Mouse (Mus musculus): Measurements from ENCODE around the gene Mccc1.

Gene Mccc1

DNA sequence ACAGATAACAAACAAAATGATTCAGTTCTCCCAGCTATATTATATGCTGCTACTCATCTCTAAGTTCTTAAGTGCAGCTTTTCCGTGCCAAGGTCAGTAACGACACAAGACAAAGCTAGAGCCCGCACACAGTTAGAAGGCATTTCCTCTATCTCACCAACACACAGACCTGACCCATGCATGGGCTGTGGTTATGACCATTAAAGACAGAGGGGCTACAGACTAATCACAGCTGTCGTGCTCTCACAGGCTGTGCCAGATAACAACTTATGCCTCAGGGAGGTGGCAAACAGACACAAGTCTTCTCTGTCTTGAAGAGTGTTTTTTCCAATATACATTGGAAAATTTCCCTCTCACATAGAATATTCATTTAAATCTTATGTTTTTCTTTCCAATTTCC is 35.5 kb downstream of the Mccc1 start:
- peak; percentile 11 for DNase-seq (ENCODE audit: low read depth)

GRCm38 (mm10) chr3:35963921-35964320 is 36.6 kb downstream of the Mccc1 start:
- no peak for DNase-seq (ENCODE audit: low read depth)

DNA sequence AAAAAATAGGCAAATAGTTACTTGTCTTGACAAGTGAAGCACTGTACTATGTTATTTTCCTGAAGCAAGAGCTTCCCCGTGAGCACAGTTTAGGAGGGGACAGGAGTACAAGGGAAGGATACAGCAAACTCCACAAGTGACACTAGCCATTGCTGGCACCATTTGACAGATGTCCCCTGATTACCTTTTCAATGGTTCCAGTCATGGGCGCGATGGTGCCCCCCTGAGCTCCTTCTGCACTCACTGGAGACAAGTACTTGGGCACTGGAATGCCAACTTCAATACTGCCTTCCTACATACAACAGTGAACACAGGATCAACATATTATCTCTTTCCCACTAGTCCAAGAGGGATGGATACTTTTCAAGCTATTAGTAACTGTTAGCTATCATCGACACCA is 37.1 kb downstream of the Mccc1 start:
- no peak for DNase-seq (ENCODE audit: low read depth)

- DNase-seq (ENCODE audit: low read depth): peak; percentile 57
These were observed 37.5 kb downstream of the Mccc1 start for GRCm38 (mm10) chr3:35962967-35963366.

GRCm38 (mm10) chr3:35957230-35957629 is 43.2 kb downstream of the Mccc1 start:
- DNase-seq (ENCODE audit: low read depth): no peak

GRCm38 (mm10) chr3:35954901-35955575 is 45.4 kb downstream of the Mccc1 start:
- DNase-seq (ENCODE audit: low read depth): no peak

GRCm38 (mm10) chr3:35953816-35954215 is 46.7 kb downstream of the Mccc1 start:
- no peak for DNase-seq (ENCODE audit: low read depth)

- no peak for DNase-seq (ENCODE audit: low read depth)
These were observed 47.3 kb downstream of the Mccc1 start for GRCm38 (mm10) chr3:35953184-35953583.

GRCm38 (mm10) chr3:35948197-35948596 is 52.3 kb downstream of the Mccc1 start:
- no peak for DNase-seq (ENCODE audit: low read depth)

DNA sequence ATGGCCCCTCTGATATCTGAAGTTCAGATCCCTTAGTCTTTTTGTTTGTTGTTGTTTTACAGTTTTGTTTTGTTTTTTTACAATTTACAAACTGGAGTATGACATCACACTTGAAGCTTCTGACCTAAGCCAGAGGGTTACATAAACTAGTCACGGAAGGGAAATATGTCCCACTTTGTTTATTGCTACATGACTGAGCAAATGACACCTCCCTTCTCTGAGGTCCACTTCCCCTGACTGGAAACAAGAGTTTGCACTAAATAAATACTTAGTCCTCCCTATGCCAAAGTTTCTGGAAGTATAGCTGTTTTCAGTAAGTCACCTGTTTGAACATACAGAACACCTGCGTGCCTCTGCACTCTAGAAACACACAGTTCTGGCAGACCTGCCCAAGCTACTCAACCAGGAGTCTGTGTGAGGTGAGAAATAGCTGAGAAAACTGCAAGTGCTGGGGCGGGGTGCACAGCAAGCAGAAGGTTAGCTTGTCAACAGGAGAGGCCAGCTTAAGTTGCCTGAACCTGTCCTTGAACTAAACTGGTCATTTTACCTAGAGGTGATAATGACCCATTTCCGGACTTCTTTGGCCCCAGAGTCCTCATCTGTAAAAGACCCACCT is 59.9 kb downstream of the Mccc1 start:
- no peak for DNase-seq (ENCODE audit: low read depth)

DNA sequence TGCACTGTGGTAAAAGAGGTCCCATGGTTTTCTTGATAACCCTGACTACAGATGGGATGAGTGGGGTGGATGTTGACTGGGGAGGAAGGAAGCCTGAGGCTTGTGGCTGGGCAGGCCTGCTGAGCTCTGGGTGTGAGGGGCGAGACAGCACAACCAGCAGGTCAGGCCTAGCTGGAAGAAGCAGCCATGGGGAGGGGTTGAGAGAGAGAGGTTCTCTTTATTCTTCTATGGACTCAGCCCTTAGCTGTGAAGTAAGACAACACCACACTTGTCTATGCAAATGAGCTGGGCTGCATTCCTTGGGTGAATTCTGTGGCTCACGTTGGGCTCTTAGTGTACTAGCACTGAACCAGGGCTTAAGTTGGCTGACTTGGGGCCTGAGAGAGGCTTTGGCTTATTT is 60.4 kb downstream of the Mccc1 start:
- DNase-seq (ENCODE audit: low read depth): peak; percentile 74

DNA sequence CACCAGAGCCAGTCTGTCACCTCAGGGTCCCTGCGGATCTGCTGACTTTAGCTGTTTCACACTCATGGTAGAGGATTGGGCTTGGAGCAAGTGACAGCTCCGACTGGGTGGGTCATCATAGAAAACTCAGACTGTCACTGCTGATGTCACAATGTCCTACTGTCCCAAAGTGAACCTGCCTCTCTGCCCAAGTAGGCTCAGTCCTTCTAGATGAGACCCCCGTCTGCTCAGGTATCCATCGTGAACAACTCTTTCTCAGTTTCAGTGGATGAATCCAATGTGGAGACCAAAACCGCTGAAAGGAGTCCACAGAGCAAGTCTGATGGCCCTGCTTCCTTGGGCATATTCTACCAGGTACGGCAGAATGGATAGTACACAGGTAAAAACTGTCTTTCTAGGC is 63.1 kb downstream of the Mccc1 start, which contains the start of gene Dcun1d1:
Gene Dcun1d1 (minus strand): TSS at position 101 of the 400 bp plus-strand sequence.
- no peak for DNase-seq (ENCODE audit: low read depth)

DNA sequence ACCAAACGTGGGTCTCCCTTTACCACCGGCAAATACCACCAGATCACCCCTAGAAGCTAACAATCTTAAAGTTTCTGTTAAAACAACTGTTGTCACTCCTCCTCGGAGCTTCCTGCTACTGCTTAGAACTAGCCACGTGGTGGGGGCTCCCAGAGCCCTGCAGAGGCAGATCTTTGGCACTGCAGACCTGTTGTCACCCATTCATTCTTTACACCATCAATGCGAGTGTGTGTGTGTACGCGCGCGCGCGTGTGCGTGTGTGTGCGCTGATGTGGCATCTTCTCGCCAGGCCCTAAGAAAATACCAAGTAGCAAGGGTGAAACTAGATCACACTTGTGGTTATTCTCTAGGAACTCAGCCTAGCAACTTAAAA is 67.1 kb downstream of the Mccc1 start:
- peak; percentile 82 for DNase-seq (ENCODE audit: low read depth)

- DNase-seq (ENCODE audit: low read depth): peak; percentile 51
These were observed 67.6 kb downstream of the Mccc1 start for GRCm38 (mm10) chr3:35932735-35933404.

DNA sequence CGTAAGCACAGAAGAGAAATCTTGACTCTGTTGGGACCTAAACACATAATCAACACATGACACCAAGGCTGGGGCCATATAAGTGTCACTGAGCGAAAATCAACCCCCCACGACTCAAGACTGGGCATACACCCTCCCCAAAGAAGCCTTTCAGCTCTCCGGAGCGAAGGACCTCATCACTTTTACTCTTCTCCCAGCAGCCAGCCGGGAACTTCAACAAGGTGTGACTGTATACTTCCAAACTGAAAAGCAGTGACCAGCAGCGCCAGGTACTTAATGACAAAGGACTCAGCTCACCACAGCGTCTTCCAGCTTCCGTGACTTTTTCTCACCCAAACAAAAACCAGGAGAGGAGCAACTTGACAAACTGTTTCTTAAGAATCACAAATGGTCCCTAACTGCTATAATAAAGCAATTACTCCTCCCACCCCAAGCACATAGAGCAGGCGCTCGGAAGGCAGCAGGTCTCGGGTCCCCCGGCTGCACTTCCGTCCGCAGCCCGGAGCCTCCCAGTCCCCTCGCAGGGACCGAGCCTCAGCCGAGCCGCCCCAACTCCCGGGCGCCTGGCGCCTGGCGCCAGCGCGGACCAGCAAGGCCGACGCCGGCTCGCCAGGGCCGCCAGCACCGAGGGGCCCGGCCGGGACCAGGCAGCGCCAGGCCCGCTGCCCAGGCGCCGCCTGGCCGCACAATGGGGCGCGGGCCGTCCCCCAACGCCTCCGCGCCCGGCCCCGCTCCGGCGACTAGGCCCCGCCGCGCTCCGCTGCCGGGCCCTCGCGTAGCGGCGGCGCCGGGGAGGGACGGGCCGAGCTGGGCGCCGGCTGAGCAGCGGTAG is 68.4 kb downstream of the Mccc1 start:
- DNase-seq (ENCODE audit: low read depth): peak; percentile 72

DNA sequence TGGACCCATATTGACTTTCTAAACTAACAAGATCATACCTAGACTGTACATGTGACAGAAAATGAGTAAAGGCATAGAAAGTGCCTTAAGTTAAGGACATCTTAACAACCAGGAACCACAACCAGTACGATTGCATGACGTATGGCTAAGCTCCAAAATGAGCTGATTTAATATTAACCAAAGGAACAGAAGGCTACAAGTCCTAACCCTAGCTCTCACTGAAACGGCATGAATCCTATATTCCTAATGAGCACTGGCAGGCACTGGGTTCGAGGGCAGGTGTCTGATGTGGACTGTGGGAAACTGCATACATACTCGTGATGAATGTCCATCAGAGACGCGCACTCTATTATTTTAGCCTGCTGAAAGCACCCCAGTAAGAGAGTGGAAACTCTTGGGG is 69.1 kb downstream of the Mccc1 start:
- DNase-seq (ENCODE audit: low read depth): peak; percentile 58

- peak; percentile 77 for DNase-seq (ENCODE audit: low read depth)
These were observed 70.6 kb downstream of the Mccc1 start for GRCm38 (mm10) chr3:35929831-35930230.

- DNase-seq (ENCODE audit: low read depth): peak; percentile 28
These were observed 71.1 kb downstream of the Mccc1 start for GRCm38 (mm10) chr3:35929406-35929805.

DNA sequence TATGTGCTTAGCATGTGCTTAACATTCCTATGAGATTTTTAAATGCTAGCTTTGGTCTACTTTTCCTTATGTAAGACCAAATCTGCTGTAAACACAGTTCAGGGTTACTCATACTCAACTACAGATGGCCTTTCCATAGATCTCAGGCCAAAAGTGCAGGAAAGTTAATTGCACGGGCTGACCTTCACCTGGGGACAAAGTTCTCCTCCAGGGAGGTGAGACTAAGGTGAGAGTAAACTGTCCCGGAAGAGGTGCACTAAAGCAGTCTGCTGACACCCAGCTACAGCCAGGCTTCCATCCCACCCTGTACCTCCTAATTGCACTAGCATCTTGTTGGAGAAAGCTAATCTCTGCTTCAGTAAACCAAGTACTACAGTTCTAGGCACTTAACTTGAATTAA is 74.6 kb downstream of the Mccc1 start:
- no peak for DNase-seq (ENCODE audit: low read depth)

DNA sequence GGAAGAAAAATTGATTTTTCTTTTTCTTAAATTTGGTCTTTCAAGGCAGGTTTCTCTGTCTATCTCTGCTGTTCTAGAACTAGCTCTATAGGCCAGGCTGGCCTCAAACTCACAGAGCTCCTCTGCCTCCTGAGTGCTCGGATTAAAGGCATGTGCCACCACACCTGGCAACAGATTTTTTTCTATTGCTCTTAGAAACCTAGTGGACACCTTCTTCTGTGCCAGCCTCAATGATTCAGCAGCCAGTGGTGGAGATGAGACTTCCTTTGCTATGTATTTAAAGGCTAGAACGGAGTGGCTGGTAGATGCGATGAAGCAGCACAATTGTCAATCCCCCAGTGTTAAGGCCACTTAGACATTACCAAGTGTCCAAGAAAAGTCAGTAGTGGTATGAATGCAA is 76.5 kb downstream of the Mccc1 start:
- DNase-seq (ENCODE audit: low read depth): peak; percentile 70

GRCm38 (mm10) chr3:35923495-35923894 is 77.0 kb downstream of the Mccc1 start:
- peak; percentile 86 for DNase-seq (ENCODE audit: low read depth)

GRCm38 (mm10) chr3:35922522-35922921 is 78.0 kb downstream of the Mccc1 start:
- DNase-seq (ENCODE audit: low read depth): peak; percentile 61

Measured in 416B (cell line).